Comparison of ENCODE assay signal across 7 mouse cellular contexts in genomic region chr6:114041911-114042284, GRCm38 (mm10). TPM values are rescaled to one million over a fixed set of nuclear protein-coding genes. Genes with fewer than 3 reads are reported as not detected.
DNase-seq lines count a peak whose midpoint lies in the region; ATAC-seq lines count a peak whose summit lies in the region.

No protein-coding gene starts in this region.

- H3K36me3 ChIP-seq in liver, embryonic 11.5 days (ENCODE audit: control insufficient read depth, insufficient read depth, low read length): no peaks in the 10 kb centered on the region
- H3K36me3 ChIP-seq in hindbrain, embryonic 11.5 days (ENCODE audit: control insufficient read depth, insufficient read depth, low read length): no peaks in the 10 kb centered on the region
- H3K36me3 ChIP-seq in neural tube, embryonic 12.5 days: no peaks in the 10 kb centered on the region

- ATAC-seq in liver, embryonic 11.5 days (replicated peaks; ENCODE audit: low FRiP score): no peak
- ATAC-seq in hindbrain, embryonic 11.5 days (ENCODE audit: low FRiP score): no peak
- no peak for ATAC-seq in neural tube, embryonic 12.5 days (ENCODE audit: low FRiP score, low read depth)

- no peak overlapping the region for H3K27ac ChIP-seq in liver, embryonic 11.5 days (ENCODE audit: low read depth, low read length)
- no peak overlapping the region for H3K27ac ChIP-seq in hindbrain, embryonic 11.5 days (ENCODE audit: low read depth, low read length)
- H3K27ac ChIP-seq in neural tube, embryonic 12.5 days: no peak overlapping the region

- no peak for DNase-seq in liver, embryonic 11.5 days (ENCODE audit: low spot score)
- DNase-seq in liver: no peak
- peak; percentile 20 for DNase-seq in embryo, embryonic 10 days (ENCODE audit: low spot score)
- DNase-seq in hindbrain, embryonic 11.5 days (ENCODE audit: low spot score): no peak
- DNase-seq in left cerebral cortex, adult 11 months (ENCODE audit: low spot score): no peak
- DNase-seq in ovary, adult 18-20 months (ENCODE audit: low spot score): no peak

- WGBS in liver, embryonic 11.5 days: 3% methylated on average over 15 of the region's 52 CpGs
- WGBS in hindbrain, embryonic 11.5 days: 0% methylated on average over 15 of the region's 52 CpGs
- under 1% methylated on average over 17 of the region's 52 CpGs for WGBS in neural tube, embryonic 12.5 days

- H3K4me3 ChIP-seq in liver, embryonic 11.5 days (ENCODE audit: low read depth, low read length): peak overlapping the region; percentile 34
- H3K4me3 ChIP-seq in hindbrain, embryonic 11.5 days (ENCODE audit: low read depth, low read length): peak overlapping the region; percentile 55
- H3K4me3 ChIP-seq in neural tube, embryonic 12.5 days: peak overlapping the region; percentile 53

- no peak overlapping the region for H3K9ac ChIP-seq in liver, embryonic 11.5 days (ENCODE audit: low read depth, low read length)
- peak overlapping the region; percentile 50; the same call in 1 of the 2 replicates for H3K9ac ChIP-seq in hindbrain, embryonic 11.5 days (ENCODE audit: low read depth, low read length)
- H3K9ac ChIP-seq in neural tube, embryonic 12.5 days: peak overlapping the region; percentile 58

- H3K9me3 ChIP-seq in liver, embryonic 11.5 days (ENCODE audit: control insufficient read depth, low read length): no peaks in the 10 kb centered on the region
- no peaks in the 10 kb centered on the region for H3K9me3 ChIP-seq in hindbrain, embryonic 11.5 days (ENCODE audit: control insufficient read depth, low read length)
- no peaks in the 10 kb centered on the region for H3K9me3 ChIP-seq in neural tube, embryonic 12.5 days

- peak overlapping the region; percentile 60 for H3K4me2 ChIP-seq in liver, embryonic 11.5 days
- peak overlapping the region; percentile 100 for H3K4me2 ChIP-seq in hindbrain, embryonic 11.5 days (replicated peaks; ENCODE audit: low read depth, low read length)
- H3K4me2 ChIP-seq in neural tube, embryonic 12.5 days (replicated peaks): peak overlapping the region; percentile 99

- H3K4me1 ChIP-seq in liver, embryonic 11.5 days (replicated peaks; ENCODE audit: control insufficient read depth, insufficient read depth, low read length): no peaks in the 10 kb centered on the region
- H3K4me1 ChIP-seq in hindbrain, embryonic 11.5 days (replicated peaks; ENCODE audit: control insufficient read depth, insufficient read depth, low read length): no peaks in the 10 kb centered on the region
- H3K4me1 ChIP-seq in neural tube, embryonic 12.5 days: peaks cover 5% of the 10 kb centered on the region; the same call in 1 of the 2 replicates

- H3K27me3 ChIP-seq in liver, embryonic 11.5 days (replicated peaks; ENCODE audit: control insufficient read depth, insufficient read depth, low read length): peaks cover 51% of the 10 kb centered on the region
- H3K27me3 ChIP-seq in hindbrain, embryonic 11.5 days (ENCODE audit: control insufficient read depth, insufficient read depth, low read length): peaks cover 14% of the 10 kb centered on the region
- H3K27me3 ChIP-seq in neural tube, embryonic 12.5 days (replicated peaks): peaks cover 45% of the 10 kb centered on the region

RNA-seq across cellular contexts. Expression of gene Atp2b2, which starts 0.5 kb away (rescaled TPM):
- polyA plus RNA-seq in liver, embryonic 11.5 days (2014; fragmentation: Nextera tagmentation; extraction: Ambion mirVana): 0.58 and 0.62 TPM in 2 replicates
- 4.2 and 5.2 TPM in 2 replicates for polyA plus RNA-seq in hindbrain, embryonic 11.5 days (2014; fragmentation: Nextera tagmentation; extraction: Ambion mirVana)
- polyA plus RNA-seq in neural tube, embryonic 12.5 days (2016; fragmentation: Nextera tagmentation; extraction: Ambion mirVana): 14.8 and 15.0 TPM in 2 replicates
